Mouse (Mus musculus) kidney, embryonic 16.5 days (tissue): Measurements from ENCODE around the gene Hid1. TPM values are rescaled to one million over a fixed set of nuclear protein-coding genes. Genes with fewer than 3 reads are reported as not detected.

Source experiments
- ATAC-seq: fragments of 200-750 bp; cut with Nextera tagmentation; 2 replicates; pipeline ENCODE4 v1.8.0; 2017; ENCODE audit warnings: moderate TSS enrichment; ENCODE audit not compliant: low FRiP score, low TSS enrichment
- H3K27ac ChIP-seq: fragments of 300-500 bp; sonication (generic); 2 replicates; pipeline ENCODE4 v1.5.1; 2014; ENCODE audit warnings: low read length
- H3K27me3 ChIP-seq: fragments of 300-500 bp; sonication (generic); 2 replicates; pipeline ENCODE4 v1.6.1; 2014; ENCODE audit warnings: low read length, control low read depth, mixed read lengths; ENCODE audit not compliant: insufficient read depth
- H3K36me3 ChIP-seq: fragments of 300-500 bp; sonication (generic); 2 replicates; pipeline ENCODE4 v1.6.1; 2014; ENCODE audit warnings: low read length, control low read depth, mixed read lengths; ENCODE audit not compliant: insufficient read depth
- H3K4me1 ChIP-seq: fragments of 300-500 bp; sonication (generic); 2 replicates; pipeline ENCODE4 v1.6.1; 2014; ENCODE audit warnings: low read length, control low read depth, mixed read lengths; ENCODE audit not compliant: insufficient read depth
- H3K4me2 ChIP-seq: fragments of 300-500 bp; sonication (generic); replicated peaks from 2 replicates; pipeline ENCODE4 v1.6.1; 2014; ENCODE audit warnings: low read depth, low read length
- H3K4me3 ChIP-seq: fragments of 300-500 bp; sonication (generic); 2 replicates; pipeline ENCODE4 v1.5.1; 2014; ENCODE audit warnings: mild to moderate bottlenecking, low read length
- H3K9ac ChIP-seq: fragments of 300-500 bp; sonication (generic); replicated peaks from 2 replicates; pipeline ENCODE4 v1.6.1; 2014; ENCODE audit warnings: low read length
- H3K9me3 ChIP-seq: fragments of 300-500 bp; sonication (generic); 2 replicates; pipeline ENCODE4 v1.6.1; 2016; ENCODE audit warnings: low read length, control low read depth
- WGBS: fragments of 180-500 bp; shearing (Covaris S2); extraction: QIAGEN DNeasy Blood & Tissue Kit; methylation state at CpG from one replicate; pipeline ENCODE4 v1.1.7; 2014; 5-methylcytosine and 5-hydroxymethylcytosine counted together
- polyA plus RNA-seq: library from polyadenylated mRNA; unstranded; fragments of >200 nt; fragmentation: Nextera tagmentation; extraction: Ambion mirVana; gene quantifications from 2 replicates; pipeline ENCODE4 v1.2.1, GENCODE M21; 2015

Hid1 gene
- polyA plus RNA-seq, 1 experiment from 2014 or later, result 7.9 TPM

- peaks cover 13% of the 10 kb centered on the region for H3K4me1 ChIP-seq
- peak; percentile 39; the same call in 1 of the 2 replicates for ATAC-seq
- WGBS, result 32% methylated on average over 7 of the region's 7 CpGs
Measured at GRCm38 (mm10) chr11:115366039-115366705, 1.4 kb downstream of the Hid1 start.

DNA sequence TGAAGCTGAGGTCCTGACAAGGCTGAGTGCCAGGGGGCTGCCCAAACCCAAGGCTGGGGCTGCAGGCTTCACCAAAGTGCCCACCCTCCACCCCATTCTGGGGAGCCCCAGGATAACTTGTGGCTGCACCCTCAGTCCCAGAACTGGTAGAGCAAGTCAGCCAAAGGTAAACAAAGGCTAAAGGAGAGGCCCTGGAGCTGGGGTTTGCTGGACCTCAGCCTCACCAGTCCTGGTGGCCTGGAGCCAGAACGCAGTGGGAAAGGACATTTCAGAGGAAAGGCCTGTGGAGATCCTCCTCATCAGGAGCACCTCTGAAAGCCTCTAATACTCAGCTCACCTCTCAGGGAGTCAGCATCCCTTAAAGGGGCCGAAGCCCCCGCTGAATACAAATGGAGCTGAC lies 3.4 kb downstream of the Hid1 start:
- H3K4me1 ChIP-seq, result peaks cover 13% of the 10 kb centered on the region
- no peak overlapping the region for H3K9ac ChIP-seq
- no peak overlapping the region for H3K27ac ChIP-seq
- H3K9me3 ChIP-seq, result no peaks in the 10 kb centered on the region
- 90% methylated on average over 3 of the region's 3 CpGs for WGBS
- ATAC-seq, result no peak
- no peak overlapping the region for H3K4me2 ChIP-seq
- no peaks in the 10 kb centered on the region for H3K36me3 ChIP-seq
- H3K4me3 ChIP-seq, result no peak overlapping the region
- peaks cover 24% of the 10 kb centered on the region for H3K27me3 ChIP-seq

More at GRCm38 (mm10) chr11:115366039-115366705, 1.4 kb downstream of the Hid1 start:
- Histone ChIP-seq H3K36me3 (no peaks in the 10 kb centered on the region), H3K27ac (no peak overlapping the region), H3K27me3 (peaks cover 45% of the 10 kb centered on the region), H3K4me3 (peak overlapping the region; percentile 60; the same call in 1 of the 2 replicates), H3K4me2 (no peak overlapping the region), H3K9ac (no peak overlapping the region), H3K9me3 (no peaks in the 10 kb centered on the region)

DNA sequence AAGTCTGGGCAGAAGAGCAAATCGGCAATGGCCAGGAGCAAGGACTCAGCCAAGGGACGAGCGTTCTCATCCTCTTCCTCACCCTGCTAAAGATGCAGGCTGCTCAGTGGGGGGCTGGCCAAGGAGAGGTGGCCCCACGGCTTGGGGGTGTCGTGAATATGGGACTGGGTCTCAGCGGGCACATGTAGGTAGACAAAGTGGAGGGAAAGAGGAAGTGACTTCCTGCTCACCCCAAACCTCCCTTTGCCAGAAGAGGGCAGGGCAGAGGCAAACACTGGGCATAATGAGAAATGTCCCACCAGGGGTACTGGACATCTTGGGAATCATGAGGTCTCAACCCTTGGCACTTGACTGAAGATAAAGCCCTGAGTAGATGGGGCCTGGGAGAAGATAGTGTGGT lies 7.8 kb downstream of the Hid1 start:
- peaks cover 10% of the 10 kb centered on the region for H3K4me1 ChIP-seq
- no peak overlapping the region for H3K27ac ChIP-seq
- H3K9ac ChIP-seq, result no peak overlapping the region
- H3K4me2 ChIP-seq, result no peak overlapping the region
- peaks cover 7% of the 10 kb centered on the region for H3K27me3 ChIP-seq
- H3K4me3 ChIP-seq, result no peak overlapping the region
- WGBS, result 76% methylated on average over 6 of the region's 6 CpGs
- no peak for ATAC-seq
- no peaks in the 10 kb centered on the region for H3K9me3 ChIP-seq
- H3K36me3 ChIP-seq, result no peaks in the 10 kb centered on the region

- H3K27me3 ChIP-seq, result peaks cover 7% of the 10 kb centered on the region
- H3K27ac ChIP-seq, result no peak overlapping the region
- H3K9ac ChIP-seq, result no peak overlapping the region
- no peak overlapping the region for H3K4me2 ChIP-seq
- no peaks in the 10 kb centered on the region for H3K36me3 ChIP-seq
- no peaks in the 10 kb centered on the region for H3K9me3 ChIP-seq
- no peak for ATAC-seq
- no peak overlapping the region for H3K4me3 ChIP-seq
- 66% methylated on average over 3 of the region's 3 CpGs for WGBS
- H3K4me1 ChIP-seq, result peaks cover 10% of the 10 kb centered on the region
Measured at GRCm38 (mm10) chr11:115359293-115359692, 8.3 kb downstream of the Hid1 start.

DNA sequence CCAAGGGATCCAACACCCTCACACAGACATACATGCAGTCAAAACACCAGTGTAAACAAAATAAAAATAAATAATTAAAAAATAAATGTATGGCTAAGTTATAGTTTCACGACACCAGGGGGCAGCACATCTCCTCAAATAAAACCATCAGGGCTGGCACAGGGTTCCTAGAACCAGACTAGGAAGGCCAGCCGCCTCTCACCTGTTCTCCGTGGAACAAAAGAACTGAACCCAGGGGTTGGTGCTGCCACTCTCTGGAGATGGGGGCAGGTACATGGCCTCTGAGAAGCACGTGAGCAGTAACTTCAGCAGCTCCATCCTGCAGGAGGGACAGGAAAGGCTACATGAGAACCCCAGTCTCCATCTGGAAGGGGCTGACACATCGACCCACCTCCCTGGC lies 9.1 kb downstream of the Hid1 start:
- ATAC-seq, result peak; percentile 37; the same call in 1 of the 2 replicates

GRCm38 (mm10) chr11:115354183-115354582 lies 13.4 kb downstream of the Hid1 start:
- WGBS, result 8% methylated on average over 8 of the region's 8 CpGs
- no peak overlapping the region for H3K9ac ChIP-seq
- peak; percentile 27; the same call in 1 of the 2 replicates for ATAC-seq
- H3K27ac ChIP-seq, result no peak overlapping the region
- H3K9me3 ChIP-seq, result no peaks in the 10 kb centered on the region
- peaks cover 7% of the 10 kb centered on the region for H3K27me3 ChIP-seq
- no peaks in the 10 kb centered on the region for H3K36me3 ChIP-seq
- H3K4me2 ChIP-seq, result no peak overlapping the region
- H3K4me1 ChIP-seq, result peaks cover 11% of the 10 kb centered on the region
- H3K4me3 ChIP-seq, result no peak overlapping the region

More for the DNA sequence above, 9.1 kb downstream of the Hid1 start:
- H3K4me2 ChIP-seq, result no peak overlapping the region
- peaks cover 7% of the 10 kb centered on the region for H3K27me3 ChIP-seq
- H3K36me3 ChIP-seq, result no peaks in the 10 kb centered on the region
- H3K9ac ChIP-seq, result 0 out of 2 replicates have a peak overlapping the region, but pooled peaks have one; percentile 23
- WGBS, result 17% methylated on average over 5 of the region's 5 CpGs
- no peak overlapping the region for H3K27ac ChIP-seq
- H3K4me1 ChIP-seq, result peaks cover 10% of the 10 kb centered on the region
- no peak overlapping the region for H3K4me3 ChIP-seq
- no peaks in the 10 kb centered on the region for H3K9me3 ChIP-seq

DNA sequence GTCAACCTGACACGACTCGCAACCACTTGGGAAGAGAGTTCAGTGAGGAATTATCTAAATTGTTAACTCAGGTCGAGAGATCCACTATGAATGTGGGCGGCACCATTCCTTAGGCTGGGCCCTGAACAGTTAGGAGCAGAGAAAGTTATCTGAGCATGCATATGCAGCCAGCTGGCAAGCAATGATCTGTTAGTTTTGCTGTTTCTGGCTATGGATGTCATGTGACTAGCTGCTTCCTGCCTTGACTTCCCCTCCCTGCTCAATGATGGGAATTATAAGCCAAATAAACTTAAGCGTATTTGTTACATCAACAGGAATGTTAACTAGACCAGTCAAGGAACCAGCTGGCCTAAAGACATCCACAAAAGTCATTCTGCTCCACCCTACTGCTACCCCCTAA lies 14.2 kb downstream of the Hid1 start:
- no peak overlapping the region for H3K4me3 ChIP-seq
- no peak overlapping the region for H3K27ac ChIP-seq
- no peaks in the 10 kb centered on the region for H3K36me3 ChIP-seq
- peaks cover 10% of the 10 kb centered on the region; the same call in 1 of the 2 replicates for H3K4me1 ChIP-seq
- H3K4me2 ChIP-seq, result no peak overlapping the region
- 87% methylated on average over 5 of the region's 5 CpGs for WGBS
- H3K9me3 ChIP-seq, result no peaks in the 10 kb centered on the region
- ATAC-seq, result no peak
- H3K27me3 ChIP-seq, result peaks cover 7% of the 10 kb centered on the region
- no peak overlapping the region for H3K9ac ChIP-seq

DNA sequence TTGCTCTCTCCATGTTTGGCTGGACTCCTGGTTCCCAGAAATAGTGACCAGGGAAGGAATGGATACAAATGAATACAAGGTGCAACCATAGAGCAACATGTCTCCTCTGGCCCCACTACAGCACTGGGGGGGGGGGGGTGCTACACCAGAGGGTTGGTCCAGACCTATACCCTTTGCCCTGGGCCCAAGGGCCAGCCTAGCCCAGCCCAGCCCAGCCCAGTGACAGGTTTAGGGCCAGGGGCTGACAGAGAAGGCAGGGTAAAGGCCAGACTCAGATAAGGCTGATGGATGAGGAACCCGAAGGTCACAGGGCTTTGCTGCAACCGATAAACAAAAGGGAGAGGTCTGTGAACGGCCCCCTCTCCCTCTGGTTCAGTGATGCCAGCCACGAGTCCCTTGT lies 17.6 kb downstream of the Hid1 start:
- ATAC-seq, result no peak
- no peaks in the 10 kb centered on the region for H3K36me3 ChIP-seq
- peaks cover 10% of the 10 kb centered on the region; the same call in 1 of the 2 replicates for H3K4me1 ChIP-seq
- no peak overlapping the region for H3K27ac ChIP-seq
- 42% methylated on average over 4 of the region's 4 CpGs for WGBS
- no peak overlapping the region for H3K4me2 ChIP-seq
- peaks cover 2% of the 10 kb centered on the region for H3K27me3 ChIP-seq
- H3K4me3 ChIP-seq, result no peak overlapping the region
- H3K9ac ChIP-seq, result no peak overlapping the region
- H3K9me3 ChIP-seq, result no peaks in the 10 kb centered on the region

- Histone ChIP-seq H3K4me2 (no peak overlapping the region), H3K36me3 (no peaks in the 10 kb centered on the region), H3K27ac (no peak overlapping the region), H3K4me1 (peaks cover 10% of the 10 kb centered on the region; the same call in 1 of the 2 replicates), H3K27me3 (peaks cover 14% of the 10 kb centered on the region), H3K9me3 (no peaks in the 10 kb centered on the region), H3K4me3 (no peak overlapping the region), H3K9ac (no peak overlapping the region)
- WGBS, result 46% methylated on average over 17 of the region's 17 CpGs
- ATAC-seq, result no peak
Measured at GRCm38 (mm10) chr11:115348681-115349248, 18.8 kb downstream of the Hid1 start.

DNA sequence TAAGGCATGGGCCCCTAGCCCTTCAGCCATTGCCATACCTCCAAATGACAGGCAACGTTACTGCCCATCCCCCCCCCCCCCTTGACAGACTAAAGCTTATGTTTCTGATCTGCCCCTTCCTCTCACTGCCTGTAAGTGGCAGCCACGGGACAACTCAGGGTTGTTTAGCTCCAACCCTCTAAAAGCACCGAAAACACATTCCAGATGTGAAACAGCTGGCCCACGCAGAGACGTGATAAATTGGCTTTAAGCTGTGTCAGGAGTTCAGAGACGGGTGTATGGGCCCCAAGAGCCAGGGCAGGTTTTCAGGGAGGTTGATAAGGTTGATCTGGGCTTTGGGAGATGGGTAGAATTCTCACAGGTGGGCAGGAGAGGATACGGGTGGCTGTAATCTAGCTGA lies 22.0 kb downstream of the Hid1 start:
- no peaks in the 10 kb centered on the region for H3K36me3 ChIP-seq
- H3K27ac ChIP-seq, result no peak overlapping the region
- no peak for ATAC-seq
- peaks cover 17% of the 10 kb centered on the region for H3K27me3 ChIP-seq
- H3K4me1 ChIP-seq, result peaks cover 10% of the 10 kb centered on the region; the same call in 1 of the 2 replicates
- H3K9ac ChIP-seq, result no peak overlapping the region
- no peak overlapping the region for H3K4me2 ChIP-seq
- 11% methylated on average over 7 of the region's 7 CpGs for WGBS
- no peak overlapping the region for H3K4me3 ChIP-seq
- no peaks in the 10 kb centered on the region for H3K9me3 ChIP-seq
